Mouse (Mus musculus): ENCODE data around the gene Med18. TPM values are rescaled to one million over a fixed set of nuclear protein-coding genes. Genes with fewer than 3 reads are reported as not detected.
A peak's percentile ranks its signal among the peaks of the same experiment; 100 is the strongest.
"Not testable (repeated sequence)": the region's sequence is repeated elsewhere in the genome, so short reads cannot be mapped to it uniquely, and the experiment has no call there.

Gene Med18
- total RNA-seq, 4 experiments from 2014 or later: 2.2 to 4.9 (median 3.4) TPM

DNA sequence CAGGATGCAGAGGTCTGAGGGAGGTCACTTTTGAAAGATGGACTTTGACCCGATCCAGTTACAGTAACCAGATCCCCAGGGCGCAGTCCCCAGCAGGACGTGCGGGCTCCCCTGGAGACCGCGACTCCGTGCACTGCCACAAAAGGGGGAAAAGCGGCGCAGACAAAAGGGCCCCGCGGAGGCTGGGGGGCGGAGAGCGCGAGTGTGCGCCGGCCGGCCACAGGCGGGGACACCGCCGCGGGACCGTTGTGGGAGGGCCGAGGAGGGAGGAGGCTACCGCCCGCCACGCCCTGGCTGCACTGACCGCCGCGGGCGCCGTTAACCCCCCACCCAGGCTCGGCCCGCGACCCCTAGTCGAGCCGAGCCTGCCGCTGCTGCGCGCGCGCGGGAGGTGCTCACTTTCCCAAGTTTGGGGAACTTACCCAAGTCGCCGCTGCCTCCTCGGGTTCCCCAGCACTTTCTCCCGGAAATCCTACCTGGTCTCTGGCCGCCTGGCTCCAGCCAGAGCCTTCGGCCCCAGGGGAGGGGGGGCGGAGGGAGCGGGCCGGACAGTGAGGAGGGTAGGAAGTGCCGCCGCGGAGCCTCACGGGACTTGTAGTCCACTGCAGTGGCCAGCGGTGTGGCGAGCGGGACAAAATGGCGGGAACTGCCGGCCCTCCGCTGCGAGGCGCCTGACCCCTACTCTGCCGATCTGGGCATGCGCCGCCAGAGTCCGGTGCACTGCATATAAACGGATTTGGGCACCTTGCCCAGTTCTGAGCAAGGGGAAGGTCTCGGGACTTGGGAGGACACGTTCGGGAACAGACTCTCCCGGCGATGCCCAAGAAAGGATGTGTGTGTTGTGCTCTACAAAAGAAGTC lies 41.6 kb downstream of the Med18 start, which contains the start of gene Phactr4:
Gene Phactr4, minus strand, starts transcription at position 567 of the 860 bp plus-strand sequence.
- DNase-seq (ENCODE audit: low spot score in 2 of 2): peak; percentile 97

DNA sequence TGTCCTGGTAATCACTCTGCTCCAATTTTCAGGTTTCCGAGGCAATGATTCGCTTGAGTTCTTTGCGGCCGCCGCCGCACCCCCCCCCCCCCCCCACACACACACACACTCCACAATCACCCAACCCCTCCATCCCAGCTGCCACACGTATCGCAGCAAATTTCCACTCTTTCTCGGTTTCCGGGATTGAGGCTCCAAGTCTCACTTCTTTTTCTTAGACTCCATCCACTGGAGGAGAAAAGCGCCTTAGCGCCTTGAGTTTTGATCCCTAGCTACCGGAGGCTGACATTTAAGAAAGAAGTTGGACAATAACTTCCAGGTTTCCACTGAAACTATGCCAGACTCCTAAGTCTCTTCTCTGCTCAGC lies 42.2 kb downstream of the Med18 start:
- no peak for DNase-seq (ENCODE audit: low spot score in 2 of 2)

DNA sequence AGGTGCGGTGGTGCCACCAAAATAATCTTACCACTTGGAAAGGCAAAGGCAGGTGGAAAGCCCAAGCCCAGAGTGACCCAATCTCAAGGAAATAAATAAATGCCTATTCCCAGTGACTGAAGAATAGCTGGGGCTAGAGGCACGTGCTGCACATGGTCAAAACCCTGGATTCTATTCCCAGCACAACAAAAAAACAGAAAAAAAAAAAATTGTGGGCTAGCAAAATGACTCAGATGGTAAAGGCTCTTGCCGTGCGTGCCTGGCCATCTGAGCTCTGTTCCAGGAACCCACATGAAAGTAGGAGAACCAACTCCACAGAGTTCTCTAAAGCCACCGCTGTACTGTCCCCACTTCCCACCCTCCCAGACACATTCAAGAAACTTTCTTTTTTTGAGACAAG lies 43.2 kb downstream of the Med18 start:
- DNase-seq (ENCODE audit: low spot score in 2 of 2): no peak

DNA sequence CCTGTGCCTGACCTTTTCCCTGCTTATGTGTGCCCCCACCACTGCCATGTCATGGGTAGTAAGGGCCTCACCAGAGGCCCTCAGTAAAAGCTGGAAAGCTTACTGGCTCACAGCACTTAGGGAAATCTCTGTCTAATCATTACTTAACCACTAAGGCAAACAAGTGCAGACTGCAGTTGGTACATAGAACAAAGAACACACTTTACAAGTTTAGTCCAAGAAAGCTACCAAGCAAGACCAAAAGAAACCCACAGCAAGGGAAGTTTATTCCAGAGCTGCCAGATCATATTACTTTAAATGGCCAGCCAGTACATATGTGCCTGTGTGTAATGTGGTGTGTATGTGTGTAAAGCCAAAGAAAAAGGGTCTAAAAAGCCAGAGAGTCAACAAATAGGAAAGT lies 47.8 kb downstream of the Med18 start:
- no peak for DNase-seq (ENCODE audit: low spot score in 2 of 2)

DNA sequence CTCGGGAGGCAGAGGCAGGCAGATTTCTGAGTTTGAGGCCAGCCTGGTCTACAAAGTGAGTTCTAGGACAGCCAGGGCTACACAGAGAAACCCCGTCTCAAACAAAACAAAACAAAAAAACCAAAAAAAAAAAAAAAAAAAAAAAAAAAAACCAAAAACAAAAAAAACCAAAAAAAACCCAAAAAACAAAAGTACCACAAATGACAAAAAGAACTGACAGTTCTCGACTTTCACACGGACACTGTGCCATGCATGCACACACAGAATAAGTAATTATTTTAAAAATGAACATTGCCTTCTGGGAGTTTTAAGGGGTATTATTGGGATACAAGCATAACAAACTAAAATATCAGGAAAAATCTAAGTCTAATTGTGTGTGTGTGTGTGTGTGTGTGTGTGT lies 50.5 kb downstream of the Med18 start:
- not testable (repeated sequence) for DNase-seq (ENCODE audit: low spot score in 2 of 2)

DNA sequence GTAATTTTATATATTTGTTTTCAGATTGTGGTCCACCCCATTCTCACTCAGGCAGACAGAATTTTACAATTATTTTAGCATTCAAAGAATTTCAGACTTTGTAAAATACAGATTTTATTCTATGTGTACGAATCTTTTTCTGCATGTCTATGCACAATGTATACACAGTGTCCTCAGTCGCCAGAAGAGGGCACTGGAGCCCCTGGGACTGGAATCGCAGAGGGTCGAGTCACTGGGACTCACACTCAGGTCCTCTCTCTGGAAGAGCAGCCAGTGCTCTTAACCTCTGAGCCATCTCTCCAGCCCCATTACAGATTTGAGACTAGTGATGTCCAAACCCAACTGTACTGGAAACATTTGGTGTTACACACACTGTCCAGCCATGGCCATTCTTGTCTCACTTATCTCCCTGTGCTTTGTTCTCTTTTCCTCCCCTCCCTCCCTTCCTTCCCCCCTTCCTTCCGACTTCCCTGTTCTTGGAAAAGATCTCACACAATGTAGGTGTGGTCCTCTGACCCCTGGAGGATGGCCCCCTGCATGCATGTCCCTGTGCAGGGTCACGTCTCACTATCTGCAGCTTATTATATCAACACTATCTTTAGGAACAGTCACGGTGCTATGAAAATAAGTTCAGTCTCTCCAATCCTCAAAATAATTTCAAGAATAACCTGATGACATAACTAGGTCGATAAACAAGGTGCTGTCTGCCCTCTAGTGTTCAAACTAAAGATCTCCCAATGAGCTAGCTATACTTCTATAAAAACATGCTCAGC lies 52.2 kb downstream of the Med18 start:
- DNase-seq (ENCODE audit: low spot score in 2 of 2): no peak

DNA sequence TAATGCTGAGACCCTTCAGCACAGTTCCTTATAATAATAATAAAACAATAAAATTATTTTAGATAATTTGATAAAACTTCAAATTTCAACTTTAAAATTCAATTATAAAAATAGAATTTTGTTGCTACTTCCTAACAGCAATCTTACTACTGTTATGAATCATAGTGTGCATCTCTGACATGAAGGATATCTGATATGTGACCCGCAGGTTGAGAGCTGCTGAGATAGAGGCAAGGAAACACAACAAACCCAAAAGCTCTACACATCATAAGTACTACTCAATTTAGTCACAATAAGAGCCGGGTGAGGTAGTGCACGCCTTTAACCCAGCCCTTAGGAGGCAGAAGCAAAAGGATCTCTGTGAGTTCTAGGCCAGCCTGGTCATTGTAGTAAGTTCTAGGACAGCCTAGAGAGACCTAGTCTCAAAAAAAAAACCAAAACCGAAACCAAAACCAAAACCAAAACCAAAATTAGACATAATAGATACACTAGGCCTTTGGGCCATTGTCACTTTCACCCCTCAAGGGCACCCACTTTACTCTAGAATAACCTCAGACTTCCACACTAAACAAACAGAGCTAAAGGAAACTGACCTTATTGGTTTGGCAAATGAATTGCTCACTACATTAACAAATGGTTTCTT lies 54.0 kb downstream of the Med18 start:
- DNase-seq (ENCODE audit: low spot score in 2 of 2): no peak

Other genes with a start within 250 kb of the Med18 start
- 10 to 100 TPM in 1 of 4 experiments, 1 to 10 TPM in 3; 7.4 to 11.0 (median 7.9) TPM for gene Gmeb1, start 202.3 kb downstream of the Med18 start, total RNA-seq (2022)
- gene Taf12, start 189.5 kb downstream of the Med18 start, total RNA-seq (2022): 10 to 100 TPM; 35.4 to 47.2 (median 38.4) TPM
- gene Rab42, start 160.5 kb downstream of the Med18 start, total RNA-seq (2022): 1 to 10 TPM in 1 of 4 experiments, under 1 TPM in 1, not detected in 2; 0.58 to 1.5 TPM
- 10 to 100 TPM in 3 of 4 experiments, 1 to 10 TPM in 1; 9.4 to 13.4 (median 11.1) TPM for gene Trnau1ap, start 134.4 kb downstream of the Med18 start, total RNA-seq (2022)
- gene Rcc1, start 110.3 kb downstream of the Med18 start, total RNA-seq (2022): 1 to 10 TPM; 4.8 to 8.4 (median 8.1) TPM
- 10 to 100 TPM; 10.2 to 13.1 (median 10.9) TPM for gene Phactr4, start 41.4 kb downstream of the Med18 start, total RNA-seq (2022)
- gene Sesn2, start 46.6 kb upstream of the Med18 start, total RNA-seq (2022): 1 to 10 TPM; 2.1 to 2.5 (median 2.2) TPM
- gene Atpif1, start 69.7 kb upstream of the Med18 start, total RNA-seq (2022): 10 to 100 TPM; 48.3 to 57.9 (median 49.7) TPM
- 10 to 100 TPM; 34.4 to 50.4 (median 38.8) TPM for gene Dnajc8, start 71.6 kb upstream of the Med18 start, total RNA-seq (2022)
- 1 to 10 TPM in 1 of 4 experiments, under 1 TPM in 3; 0.15 to 1.0 (median 0.50) TPM for gene Ptafr, start 100.1 kb upstream of the Med18 start, total RNA-seq (2022)
- 10 to 100 TPM; 11.1 to 13.8 (median 12.1) TPM for gene Eya3, start 175.1 kb upstream of the Med18 start, total RNA-seq (2022)

Measured in gastrocnemius, adult 8-10 months (tissue).